Mouse (Mus musculus): ENCODE results near the gene Gabpb1. TPM values are rescaled to one million over a fixed set of nuclear protein-coding genes. Genes with fewer than 3 reads are reported as not detected.
A peak's percentile ranks its signal among the peaks of the same experiment; 100 is the strongest.
"Not testable (repeated sequence)": the region's sequence is repeated elsewhere in the genome, so short reads cannot be mapped to it uniquely, and the experiment has no call there.

Gabpb1 gene
- polyA plus RNA-seq, 1 experiment from 2014 or later = 103 TPM

DNA sequence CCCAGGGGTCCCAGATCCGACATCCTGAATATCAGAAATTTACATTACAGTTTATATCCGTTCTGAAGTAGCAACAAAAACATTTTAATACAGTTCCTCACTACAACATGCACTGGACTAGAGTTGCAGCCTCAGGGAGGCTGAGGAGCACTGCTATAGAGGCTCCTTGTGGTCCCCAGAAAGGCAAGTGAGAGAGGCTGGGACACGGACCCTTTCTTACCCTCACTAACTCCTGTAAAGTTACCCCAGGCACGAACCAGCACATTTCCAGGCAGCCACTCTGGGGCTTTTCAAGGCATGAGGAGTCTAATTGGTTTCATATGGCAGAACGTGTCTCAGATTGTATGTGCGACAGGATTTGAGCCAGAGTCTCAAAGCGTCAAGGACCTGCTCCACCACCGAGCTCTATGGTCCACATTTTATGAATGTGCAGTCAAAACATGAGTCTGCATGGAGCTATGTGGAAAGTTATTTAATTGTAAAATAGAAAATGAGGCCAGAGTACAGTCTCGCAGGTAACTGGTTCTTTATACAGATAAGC is 47.6 kb downstream of the Gabpb1 start:
- Histone ChIP-seq H3K4me3 (no peak overlapping the region), H3K36me3 (peaks cover 60% of the 10 kb centered on the region), H3K9me3 (replicated peaks) (no peaks in the 10 kb centered on the region), H3K27ac (peak overlapping the region; percentile 80), H3K27me3 (ENCODE audit: low read depth, poor library complexity, severe bottlenecking) (no peaks in the 10 kb centered on the region), H3K4me1 (peaks cover 34% of the 10 kb centered on the region)
- DNase-seq (ENCODE audit: low spot score) = peak; percentile 68
- WGBS = 37% methylated on average over 9 of the region's 9 CpGs

DNA sequence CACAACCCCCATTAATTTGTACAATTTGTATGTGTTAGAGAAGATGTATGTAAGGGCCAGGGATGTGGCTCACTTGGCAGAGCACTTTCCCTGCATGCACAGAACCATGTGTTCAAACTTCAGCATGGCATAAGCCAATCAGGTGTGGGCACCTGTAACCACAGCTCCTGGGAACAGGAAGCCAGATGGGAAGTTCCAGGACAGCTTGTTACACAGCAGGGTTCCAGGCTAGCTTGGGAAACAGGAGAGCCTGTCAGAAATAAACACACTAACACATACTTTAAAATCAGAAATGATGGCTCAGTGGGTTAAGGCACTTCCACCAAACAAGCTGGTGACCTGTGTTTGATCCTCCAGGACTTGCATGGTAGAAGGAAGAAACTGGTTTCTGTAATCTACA is 53.0 kb downstream of the Gabpb1 start:
- no peak overlapping the region for H3K27ac ChIP-seq
- H3K27me3 ChIP-seq (ENCODE audit: low read depth, poor library complexity, severe bottlenecking) = no peaks in the 10 kb centered on the region
- no peak overlapping the region for H3K4me3 ChIP-seq
- no peaks in the 10 kb centered on the region for H3K9me3 ChIP-seq (replicated peaks)
- peaks cover 27% of the 10 kb centered on the region for H3K4me1 ChIP-seq
- H3K36me3 ChIP-seq = peaks cover 16% of the 10 kb centered on the region; the same call in 1 of the 2 replicates
- DNase-seq (ENCODE audit: low spot score) = no peak

DNA sequence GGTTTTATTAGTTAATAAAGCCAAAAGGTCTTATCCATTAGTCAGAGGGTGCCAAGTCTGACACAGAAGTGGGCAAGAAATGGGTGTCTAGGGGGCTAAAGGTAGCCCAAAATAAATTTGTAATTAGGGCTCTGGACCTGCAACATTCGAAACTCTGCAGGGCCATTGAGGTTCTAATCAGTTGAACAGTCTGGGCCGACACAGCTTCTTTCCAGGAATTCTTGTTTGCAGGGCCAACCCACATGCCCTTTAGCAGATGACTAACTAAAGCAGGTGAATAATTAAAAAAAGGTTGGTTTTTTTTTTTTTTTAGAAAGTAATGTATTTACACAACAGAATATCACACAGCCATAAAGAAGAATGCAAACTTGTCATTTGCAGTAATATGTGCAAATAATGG is 53.7 kb downstream of the Gabpb1 start:
- Histone ChIP-seq H3K36me3 (peaks cover 11% of the 10 kb centered on the region; the same call in 1 of the 2 replicates), H3K27me3 (ENCODE audit: low read depth, poor library complexity, severe bottlenecking) (no peaks in the 10 kb centered on the region), H3K9me3 (replicated peaks) (no peaks in the 10 kb centered on the region), H3K27ac (no peak overlapping the region), H3K4me3 (no peak overlapping the region), H3K4me1 (peaks cover 20% of the 10 kb centered on the region)
- WGBS = 85% methylated on average over 2 of the region's 2 CpGs
- DNase-seq (ENCODE audit: low spot score) = no peak

DNA sequence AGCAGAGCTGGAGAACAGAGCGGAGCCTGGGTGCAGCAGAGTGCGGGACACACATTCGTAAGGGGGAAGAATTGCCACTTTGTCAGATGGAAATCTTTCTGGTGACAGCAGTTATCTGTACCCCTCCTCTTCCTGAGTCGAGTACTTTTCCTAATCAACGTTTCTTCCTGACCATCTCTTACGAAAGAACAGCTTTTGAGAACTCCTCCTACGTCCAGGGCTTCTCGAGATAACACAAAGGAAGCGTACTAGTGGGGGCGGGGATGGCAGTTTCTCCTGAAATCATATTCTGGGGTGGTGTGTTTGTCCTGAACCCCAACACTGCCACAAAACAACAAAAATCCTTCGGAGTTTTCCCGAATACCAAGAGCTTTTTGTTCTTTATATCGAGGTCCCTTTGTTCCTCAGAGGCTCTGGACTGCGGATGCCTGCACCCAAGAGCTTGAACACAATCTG is 56.9 kb downstream of the Gabpb1 start, which contains the start of gene Hdc:
TSS of gene Hdc (minus strand) at position 51 of the 456 bp plus-strand sequence.
- 82% methylated on average over 14 of the region's 14 CpGs for WGBS
- DNase-seq (ENCODE audit: low spot score) = no peak
- Histone ChIP-seq H3K36me3 (no peaks in the 10 kb centered on the region), H3K27me3 (ENCODE audit: low read depth, poor library complexity, severe bottlenecking) (no peaks in the 10 kb centered on the region), H3K9me3 (replicated peaks) (no peaks in the 10 kb centered on the region), H3K27ac (no peak within 1 kb of the TSS), H3K4me3 (no peak within 1 kb of the TSS), H3K4me1 (peaks cover 12% of the 10 kb centered on the region; the same call in 1 of the 2 replicates)

DNA sequence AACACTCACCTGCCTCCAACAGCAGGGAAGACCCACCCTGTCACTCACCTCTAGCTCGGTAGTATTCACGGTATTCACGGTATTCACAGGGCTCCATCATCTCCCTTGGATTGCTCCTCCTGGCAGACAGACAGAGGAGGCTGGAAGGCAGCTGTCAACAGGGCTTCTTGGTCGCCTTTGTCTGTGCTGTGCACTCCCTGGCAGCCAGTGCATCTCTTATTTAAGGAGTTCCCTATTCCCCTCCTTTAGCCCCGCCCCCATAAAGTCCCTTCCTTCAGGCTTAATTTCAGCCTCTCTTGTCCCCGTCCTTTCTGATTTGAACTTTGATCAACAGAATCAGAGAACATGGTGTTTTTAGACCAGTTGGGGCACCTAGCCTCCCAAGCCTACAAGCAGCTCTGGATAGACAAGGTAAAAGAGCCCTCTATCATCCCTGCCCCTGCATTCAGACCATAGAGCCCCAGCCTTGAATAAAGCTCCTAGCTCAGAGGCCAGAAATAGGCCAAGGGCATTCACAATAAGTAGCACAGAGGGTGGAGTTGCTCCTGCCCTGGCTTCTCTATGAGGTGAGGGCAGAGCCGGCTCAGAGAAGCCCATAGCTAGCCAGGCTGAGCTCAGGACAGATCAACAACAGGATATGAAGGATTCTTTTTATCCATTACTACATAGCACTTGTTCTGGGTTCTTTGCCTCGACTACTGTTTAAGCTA is 57.5 kb downstream of the Gabpb1 start:
- Histone ChIP-seq H3K27me3 (ENCODE audit: low read depth, poor library complexity, severe bottlenecking) (no peaks in the 10 kb centered on the region), H3K27ac (no peak overlapping the region), H3K9me3 (replicated peaks) (no peaks in the 10 kb centered on the region), H3K36me3 (no peaks in the 10 kb centered on the region), H3K4me3 (no peak overlapping the region), H3K4me1 (peaks cover 6% of the 10 kb centered on the region; the same call in 1 of the 2 replicates)
- no peak for DNase-seq (ENCODE audit: low spot score)
- WGBS = 41% methylated on average over 8 of the region's 8 CpGs

DNA sequence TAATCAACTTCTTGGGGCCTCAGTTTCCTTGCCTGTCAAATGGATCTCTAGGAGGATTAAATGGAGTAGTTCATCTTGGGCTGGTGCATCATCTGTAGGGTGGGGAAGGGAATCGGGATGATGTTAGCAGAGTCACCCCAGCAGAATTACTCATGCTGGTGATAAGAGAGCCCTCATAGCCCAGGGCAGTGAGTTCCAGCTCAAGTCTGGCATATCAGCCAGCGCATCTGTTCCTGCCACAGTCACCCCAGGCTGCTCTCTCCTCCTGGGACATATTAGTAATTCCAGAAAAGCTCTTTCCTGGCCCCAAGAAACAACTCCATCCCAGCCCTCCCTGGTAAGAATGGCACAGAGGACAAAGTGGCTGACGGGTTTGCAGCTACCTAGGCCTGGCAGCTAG is 60.8 kb downstream of the Gabpb1 start:
- Histone ChIP-seq H3K36me3 (no peaks in the 10 kb centered on the region), H3K4me3 (no peak overlapping the region), H3K27ac (no peak overlapping the region), H3K27me3 (ENCODE audit: low read depth, poor library complexity, severe bottlenecking) (no peaks in the 10 kb centered on the region), H3K9me3 (replicated peaks) (no peaks in the 10 kb centered on the region), H3K4me1 (no peaks in the 10 kb centered on the region)
- DNase-seq (ENCODE audit: low spot score) = no peak
- WGBS = 90% methylated on average over 3 of the region's 3 CpGs

DNA sequence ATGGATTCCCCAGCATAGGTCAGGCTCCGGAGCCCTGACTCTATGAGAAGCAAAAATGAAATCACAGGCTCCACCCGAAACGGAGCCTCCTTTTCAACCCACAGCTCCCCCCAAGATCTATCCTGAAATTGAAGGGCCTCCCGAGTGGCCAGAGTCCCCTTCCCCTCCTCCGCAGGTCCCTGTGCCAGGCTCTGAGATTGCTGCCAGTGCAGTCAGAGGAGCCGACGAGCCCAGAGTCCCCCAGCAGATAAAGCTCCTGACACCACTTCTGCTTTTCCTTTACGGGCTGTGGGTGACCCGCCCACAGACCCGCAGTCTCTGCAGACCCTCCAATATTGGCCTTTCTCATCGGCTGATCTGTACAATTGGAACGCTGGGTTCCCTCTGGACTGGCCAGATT is 66.5 kb downstream of the Gabpb1 start:
- WGBS = 81% methylated on average over 12 of the region's 12 CpGs
- not testable (repeated sequence) for DNase-seq (ENCODE audit: low spot score); H3K9me3 ChIP-seq (replicated peaks)

DNA sequence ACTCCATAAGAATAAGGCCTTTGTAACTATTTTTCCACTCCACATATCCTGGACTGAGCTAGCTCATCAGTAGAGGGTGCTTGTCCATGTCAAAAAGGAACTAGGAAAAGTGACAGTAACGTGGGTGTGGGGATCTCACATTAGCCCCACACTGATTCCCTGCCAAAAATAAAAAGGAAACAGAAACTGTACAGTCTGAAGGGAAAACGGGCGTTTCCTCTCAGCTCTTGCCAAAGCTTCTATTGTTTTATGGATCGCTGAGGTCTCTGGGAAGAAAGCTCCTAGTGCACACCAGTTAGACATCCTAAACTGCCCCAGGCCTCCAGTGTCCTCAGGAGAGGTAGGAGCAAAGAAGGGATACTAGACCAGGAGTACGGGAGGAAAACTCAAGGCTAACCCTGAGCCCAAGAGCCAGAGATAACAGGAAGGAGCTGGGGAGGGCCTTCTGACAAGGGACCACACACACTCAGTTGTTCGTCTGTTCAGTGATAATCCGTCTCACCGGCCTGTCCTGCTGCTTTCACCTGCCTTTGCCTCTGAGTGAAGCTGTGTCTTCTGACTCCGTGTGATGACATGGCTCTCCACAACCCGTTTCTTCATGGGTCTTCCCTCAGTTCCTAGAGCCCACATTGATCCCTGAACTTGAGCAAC is 68.5 kb downstream of the Gabpb1 start:
- DNase-seq (ENCODE audit: low spot score) = no peak
- Histone ChIP-seq H3K4me1 (no peaks in the 10 kb centered on the region), H3K27me3 (ENCODE audit: low read depth, poor library complexity, severe bottlenecking) (no peaks in the 10 kb centered on the region), H3K27ac (no peak overlapping the region), H3K9me3 (replicated peaks) (no peaks in the 10 kb centered on the region), H3K36me3 (no peaks in the 10 kb centered on the region), H3K4me3 (no peak overlapping the region)
- WGBS = 83% methylated on average over 10 of the region's 10 CpGs

More for the DNA sequence above, 66.5 kb downstream of the Gabpb1 start:
- H3K27ac ChIP-seq; H3K36me3 ChIP-seq; H3K4me1 ChIP-seq; H3K4me3 ChIP-seq; H3K27me3 ChIP-seq (ENCODE audit: low read depth, poor library complexity, severe bottlenecking): not testable (repeated sequence)

DNA sequence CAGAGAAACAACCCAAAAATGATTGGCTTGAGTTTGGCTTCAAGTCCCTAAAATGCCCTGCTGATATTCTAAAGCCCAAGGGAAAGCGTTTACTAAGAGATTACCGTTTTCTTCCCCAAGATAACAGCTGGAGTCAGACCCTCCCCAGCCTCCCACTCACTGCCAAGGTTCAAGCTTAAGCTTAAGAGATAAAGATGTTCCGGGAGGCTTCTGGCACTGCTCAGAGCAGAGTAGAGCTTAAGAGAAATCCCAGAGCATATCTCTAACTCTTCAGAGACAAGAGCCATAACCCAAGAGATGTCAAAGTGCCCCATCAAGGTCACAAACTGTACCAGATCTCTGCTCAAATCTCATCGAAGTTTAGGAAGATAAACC is 69.5 kb downstream of the Gabpb1 start:
- WGBS = 81% methylated on average over 4 of the region's 4 CpGs
- H3K36me3 ChIP-seq = no peaks in the 10 kb centered on the region
- no peak for DNase-seq (ENCODE audit: low spot score)

DNA sequence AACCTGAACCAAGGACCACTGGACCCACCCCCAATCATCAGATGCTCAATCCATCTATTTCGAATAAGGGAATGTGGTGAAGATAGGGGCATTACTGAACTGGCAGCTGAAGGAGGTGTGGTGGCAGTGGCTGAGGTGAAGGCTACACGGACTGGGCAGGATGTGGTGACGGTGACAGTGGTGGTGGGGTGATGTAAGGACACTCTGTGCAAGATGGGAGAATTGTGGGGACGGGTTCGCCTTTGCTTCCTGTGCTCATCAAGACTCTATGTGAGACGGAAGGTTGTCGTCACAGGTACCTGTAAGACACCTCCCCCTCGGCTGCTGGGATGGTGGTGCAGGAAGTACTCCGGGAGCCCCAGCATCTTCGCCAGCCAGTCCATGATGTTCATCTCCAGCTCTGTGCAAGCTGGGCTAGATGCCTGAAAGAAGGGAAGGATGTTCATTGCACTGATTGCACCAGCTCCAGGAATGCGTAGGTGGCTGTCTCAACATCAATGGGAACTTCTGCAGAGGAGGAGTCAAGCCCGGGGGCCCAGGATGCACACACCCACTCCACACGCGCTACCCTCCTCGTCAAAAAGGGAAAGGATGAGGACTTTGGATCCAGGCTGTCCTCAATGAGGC is 70.0 kb downstream of the Gabpb1 start:
- H3K27me3 ChIP-seq (ENCODE audit: low read depth, poor library complexity, severe bottlenecking) = no peaks in the 10 kb centered on the region
- 89% methylated on average over 15 of the region's 15 CpGs for WGBS
- no peaks in the 10 kb centered on the region for H3K36me3 ChIP-seq
- no peak for DNase-seq (ENCODE audit: low spot score)
- H3K27ac ChIP-seq = no peak overlapping the region
- H3K4me3 ChIP-seq = no peak overlapping the region
- no peaks in the 10 kb centered on the region for H3K4me1 ChIP-seq
- H3K9me3 ChIP-seq (replicated peaks) = no peaks in the 10 kb centered on the region

More for the DNA sequence above, 69.5 kb downstream of the Gabpb1 start:
- Histone ChIP-seq H3K4me3 (no peak overlapping the region), H3K27me3 (ENCODE audit: low read depth, poor library complexity, severe bottlenecking) (no peaks in the 10 kb centered on the region), H3K9me3 (replicated peaks) (no peaks in the 10 kb centered on the region), H3K27ac (no peak overlapping the region), H3K4me1 (no peaks in the 10 kb centered on the region)

DNA sequence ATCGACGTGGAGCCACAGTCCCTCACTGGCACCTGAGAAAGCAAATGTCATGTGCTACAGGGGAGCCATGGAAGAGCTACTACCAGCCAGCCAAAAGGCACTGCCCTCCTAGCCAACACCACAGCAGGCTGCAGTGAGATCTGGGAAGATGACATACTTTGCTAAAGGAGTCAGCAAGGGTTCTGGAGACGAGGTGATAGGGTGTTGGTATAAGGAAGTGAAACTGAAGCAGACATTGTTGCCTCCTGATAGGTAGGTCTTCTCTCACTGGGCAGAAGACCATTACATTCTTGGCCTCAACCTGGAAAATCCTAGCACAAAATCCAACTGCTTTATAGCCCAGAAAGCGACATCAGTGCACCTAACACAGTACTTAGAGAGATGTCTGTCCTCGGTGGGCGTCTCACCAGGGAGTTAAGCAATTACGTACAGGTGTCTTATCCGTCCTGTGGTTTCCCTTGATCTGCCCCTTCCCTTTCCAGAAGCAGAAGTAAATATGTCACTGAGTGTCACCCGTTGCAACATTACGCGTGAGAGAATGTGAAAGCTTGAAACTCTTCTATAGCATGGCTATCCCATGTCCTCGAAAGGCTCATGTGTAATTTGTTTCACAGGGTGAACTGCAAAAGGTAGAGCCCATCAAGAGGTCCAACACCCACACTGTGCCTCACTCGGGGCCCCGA is 74.1 kb downstream of the Gabpb1 start:
- H3K27ac ChIP-seq = no peak overlapping the region
- H3K27me3 ChIP-seq (ENCODE audit: low read depth, poor library complexity, severe bottlenecking) = no peaks in the 10 kb centered on the region
- H3K4me1 ChIP-seq = peaks cover 5% of the 10 kb centered on the region
- no peak for DNase-seq (ENCODE audit: low spot score)
- no peak overlapping the region for H3K4me3 ChIP-seq
- WGBS = 89% methylated on average over 14 of the region's 14 CpGs
- H3K36me3 ChIP-seq = no peaks in the 10 kb centered on the region
- no peaks in the 10 kb centered on the region for H3K9me3 ChIP-seq (replicated peaks)

DNA sequence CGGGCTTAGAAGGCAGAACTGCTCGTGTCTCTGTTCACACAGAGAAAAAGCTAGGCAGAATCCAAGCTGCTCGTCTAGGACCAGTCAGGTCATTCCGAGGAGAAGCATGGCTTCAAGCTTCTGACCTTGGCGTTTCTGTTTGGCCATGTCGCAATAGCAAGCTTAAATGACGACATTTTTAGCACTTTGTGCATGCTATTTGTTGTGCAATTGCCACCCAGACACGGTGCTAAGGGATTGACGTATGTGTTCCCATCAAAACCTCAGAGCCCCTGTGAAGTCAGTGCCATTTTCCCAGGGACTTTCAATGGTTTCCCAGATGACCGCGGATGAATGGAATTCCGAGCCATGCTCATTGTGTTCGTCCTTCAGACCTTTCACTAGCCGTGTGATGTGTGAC is 75.6 kb downstream of the Gabpb1 start:
- no peaks in the 10 kb centered on the region for H3K27me3 ChIP-seq (ENCODE audit: low read depth, poor library complexity, severe bottlenecking)
- H3K9me3 ChIP-seq (replicated peaks) = no peaks in the 10 kb centered on the region
- H3K27ac ChIP-seq = no peak overlapping the region
- peaks cover 5% of the 10 kb centered on the region for H3K4me1 ChIP-seq
- H3K4me3 ChIP-seq = no peak overlapping the region
- H3K36me3 ChIP-seq = no peaks in the 10 kb centered on the region
- DNase-seq (ENCODE audit: low spot score) = no peak
- 90% methylated on average over 14 of the region's 14 CpGs for WGBS
